Mouse (Mus musculus) small intestine, adult 2 months (tissue): Measurements from ENCODE around the gene Hsf2bp. TPM values are rescaled to one million over a fixed set of nuclear protein-coding genes. Genes with fewer than 3 reads are reported as not detected.

Experiments used
- H3K27ac ChIP-seq: fragments of 200-500 bp; 2 replicates; pipeline ENCODE4 v1.5.1; 2012; ENCODE audit warnings: low read depth, low read length, control low read depth, inconsistent platforms; ENCODE audit not compliant: insufficient read depth
- H3K27me3 ChIP-seq: fragments of 200-500 bp; 2 replicates; pipeline ENCODE4 v1.6.1; 2012; ENCODE audit warnings: mild to moderate bottlenecking, moderate library complexity, low read length, inconsistent platforms; ENCODE audit not compliant: control insufficient read depth, insufficient read depth
- H3K36me3 ChIP-seq: fragments of 200-500 bp; 2 replicates; pipeline ENCODE4 v1.6.1; 2012; ENCODE audit warnings: mild to moderate bottlenecking, low read length, control low read depth, inconsistent platforms; ENCODE audit not compliant: control insufficient read depth, insufficient read depth
- H3K4me1 ChIP-seq: fragments of 200-500 bp; 2 replicates; pipeline ENCODE4 v1.6.1; 2012; ENCODE audit warnings: low read length, inconsistent platforms, mixed read lengths; ENCODE audit not compliant: control insufficient read depth, insufficient read depth, insufficient read length
- H3K4me3 ChIP-seq: fragments of 200-500 bp; 2 replicates; pipeline ENCODE4 v1.5.1; 2012; ENCODE audit warnings: low read depth, mild to moderate bottlenecking, control low read depth, inconsistent platforms, low read length, moderate library complexity
- CTCF ChIP-seq: fragments of 200-500 bp; IDR thresholded peaks from 2 replicates; pipeline ENCODE4 v1.5.1; 2012; ENCODE audit warnings: low read depth, mild to moderate bottlenecking, control low read depth, inconsistent platforms, low read length, moderate library complexity, mixed read lengths; ENCODE audit not compliant: insufficient replicate concordance, insufficient read length; ENCODE audit errors: extremely low read depth
- POLR2A ChIP-seq: fragments of 200-500 bp; IDR thresholded peaks from 2 replicates; pipeline ENCODE4 v1.6.1; 2012; ENCODE audit warnings: low read depth, mild to moderate bottlenecking, control low read depth, inconsistent platforms, low read length, moderate library complexity
- WGBS: fragments of 180-500 bp; shearing (Covaris S2); methylation state at CpG from one replicate; pipeline ENCODE4 v1.1.7; 2018; 5-methylcytosine and 5-hydroxymethylcytosine counted together
- polyA plus RNA-seq: library from polyadenylated mRNA; depleted of rRNA; stranded (reverse); fragments of >200 nt; gene quantifications from 2 replicates; pipeline ENCODE4 v1.2.3, GENCODE M21; 2012

The Hsf2bp gene
- polyA plus RNA-seq, 1 experiment = 0.14 TPM

- Histone ChIP-seq H3K36me3 (no peaks in the 10 kb centered on the region), H3K4me3 (no peak overlapping the region), H3K27me3 (no peaks in the 10 kb centered on the region), H3K4me1 (peaks cover 10% of the 10 kb centered on the region), H3K27ac (no peak overlapping the region)
- WGBS = 74% methylated on average over 1 of the region's 1 CpGs
- TF ChIP-seq CTCF = no peak
- no peak for TF ChIP-seq POLR2A
Observed at GRCm38 (mm10) chr17:31933956-31934355, 102.2 kb downstream of the Hsf2bp start.

GRCm38 (mm10) chr17:31931499-31931898, 104.7 kb downstream of the Hsf2bp start:
- TF ChIP-seq CTCF = no peak
- TF ChIP-seq POLR2A = no peak
- H3K27ac ChIP-seq = peak overlapping the region; percentile 44

GRCm38 (mm10) chr17:31929844-31930715, 106.1 kb downstream of the Hsf2bp start:
- TF ChIP-seq CTCF (no peak), POLR2A (no peak)
- WGBS = 62% methylated on average over 13 of the region's 13 CpGs

More at GRCm38 (mm10) chr17:31931499-31931898, 104.7 kb downstream of the Hsf2bp start:
- H3K4me3 ChIP-seq = no peak overlapping the region
- peaks cover 7% of the 10 kb centered on the region for H3K4me1 ChIP-seq
- H3K36me3 ChIP-seq = no peaks in the 10 kb centered on the region
- 49% methylated on average over 7 of the region's 7 CpGs for WGBS
- H3K27me3 ChIP-seq = no peaks in the 10 kb centered on the region

GRCm38 (mm10) chr17:31929032-31929431, 107.1 kb downstream of the Hsf2bp start:
- Histone ChIP-seq H3K36me3 (no peaks in the 10 kb centered on the region), H3K27me3 (no peaks in the 10 kb centered on the region), H3K27ac (no peak overlapping the region), H3K4me3 (no peak overlapping the region), H3K4me1 (peaks cover 7% of the 10 kb centered on the region)
- TF ChIP-seq POLR2A (no peak), CTCF (no peak)
- WGBS = 97% methylated on average over 6 of the region's 6 CpGs

More at GRCm38 (mm10) chr17:31929844-31930715, 106.1 kb downstream of the Hsf2bp start:
- H3K36me3 ChIP-seq = no peaks in the 10 kb centered on the region
- no peak overlapping the region for H3K27ac ChIP-seq
- H3K4me1 ChIP-seq = peaks cover 7% of the 10 kb centered on the region
- H3K27me3 ChIP-seq = no peaks in the 10 kb centered on the region
- H3K4me3 ChIP-seq = no peak overlapping the region

GRCm38 (mm10) chr17:31927895-31928626, 108.1 kb downstream of the Hsf2bp start:
- no peak for TF ChIP-seq CTCF
- TF ChIP-seq POLR2A = no peak
- no peak overlapping the region for H3K27ac ChIP-seq
- 91% methylated on average over 10 of the region's 10 CpGs for WGBS

DNA sequence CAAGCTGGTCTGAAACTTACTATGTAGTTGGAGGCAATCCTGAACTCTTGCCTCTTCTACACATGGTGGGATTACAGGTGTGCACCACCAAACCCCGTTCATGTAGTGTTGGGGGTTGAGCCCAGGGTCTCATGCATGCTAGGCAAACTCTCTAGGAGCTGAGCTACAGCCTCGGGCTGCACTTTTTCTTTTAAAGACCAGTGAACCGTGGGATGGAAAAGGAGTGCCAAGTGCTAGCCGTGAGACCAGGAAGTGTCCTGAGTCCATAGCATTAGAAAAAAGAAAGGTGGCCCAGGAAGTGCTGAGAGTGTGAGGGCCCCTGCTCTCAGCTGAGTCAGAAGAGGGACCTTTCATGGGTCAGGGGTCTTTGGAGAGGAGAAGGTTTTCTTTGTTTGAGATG, 111.9 kb downstream of the Hsf2bp start:
- no peaks in the 10 kb centered on the region for H3K27me3 ChIP-seq
- H3K27ac ChIP-seq = no peak overlapping the region
- no peaks in the 10 kb centered on the region for H3K36me3 ChIP-seq
- H3K4me1 ChIP-seq = no peaks in the 10 kb centered on the region
- no peak overlapping the region for H3K4me3 ChIP-seq
- 46% methylated on average over 4 of the region's 4 CpGs for WGBS
- TF ChIP-seq POLR2A (no peak), CTCF (no peak)

More at GRCm38 (mm10) chr17:31927895-31928626, 108.1 kb downstream of the Hsf2bp start:
- peaks cover 7% of the 10 kb centered on the region for H3K4me1 ChIP-seq
- no peaks in the 10 kb centered on the region for H3K27me3 ChIP-seq
- no peak overlapping the region for H3K4me3 ChIP-seq
- H3K36me3 ChIP-seq = no peaks in the 10 kb centered on the region
